Mouse (Mus musculus): ENCODE results near the gene Clec4e.

DNA sequence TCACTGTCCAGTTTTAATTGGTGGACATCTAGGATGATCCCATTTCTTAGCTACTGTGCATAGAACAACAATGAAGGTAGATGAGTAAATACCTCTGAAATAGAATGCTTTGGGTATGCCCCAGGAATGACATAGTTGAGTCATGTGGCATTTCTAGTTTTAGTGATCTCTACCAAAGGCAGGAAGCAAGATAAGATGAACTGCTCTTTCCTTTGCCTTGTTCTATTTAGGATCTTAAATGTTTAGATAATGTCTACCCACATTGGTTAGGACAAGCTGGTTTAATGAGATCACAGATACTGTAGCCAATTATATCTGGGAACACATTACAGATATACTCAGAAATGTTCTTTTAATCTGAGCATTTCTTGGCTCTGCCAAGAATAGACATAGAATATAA, 52.1 kb downstream of the Clec4e start:
- TF ChIP-seq CTCF (IDR thresholded peaks at IDR 0.05; ENCODE audit: borderline replicate concordance, control insufficient read depth, extremely low read depth, insufficient read depth, low read length, poor library complexity) (no peak), POLR2A (IDR thresholded peaks at IDR 0.05; ENCODE audit: control insufficient read depth, extremely low read depth, insufficient read depth, low read length, poor library complexity) (no peak)

All from thymus, adult 2 months (tissue).